Mouse (Mus musculus): ENCODE data around the gene Gm8947.
"Not testable (repeated sequence)": the region's sequence is repeated elsewhere in the genome, so short reads cannot be mapped to it uniquely, and the experiment has no call there.

Gene Gm8947

GRCm38 (mm10) chr1:151180167-151180566 lies 12.0 kb upstream of the Gm8947 start:
- no peak for DNase-seq (ENCODE audit: low spot score)

- DNase-seq (ENCODE audit: low spot score): not testable (repeated sequence)
Measured at GRCm38 (mm10) chr1:151182266-151182665, 9.9 kb upstream of the Gm8947 start, which contains the start of gene Gm47985. Gene Gm47985, plus strand, starts transcription at chr1:151182537.

DNA sequence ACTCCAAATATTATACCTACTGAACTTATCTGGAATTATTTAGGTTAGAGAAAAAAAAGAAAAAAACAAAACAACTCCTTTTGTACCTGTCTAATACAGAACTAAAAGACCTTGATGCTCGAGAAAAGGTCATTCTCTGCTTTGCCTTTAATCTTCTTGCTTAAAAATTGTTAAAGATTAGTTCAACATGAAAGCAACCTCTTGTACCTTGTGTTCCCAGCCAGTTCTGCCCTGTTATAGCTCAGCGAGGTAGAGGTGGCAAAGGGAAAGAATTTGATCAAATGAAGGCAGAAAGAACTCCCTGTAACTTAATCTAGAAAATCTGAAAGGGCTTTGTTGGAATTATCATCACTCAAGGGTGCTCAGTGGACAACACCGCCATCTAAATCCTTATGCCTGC lies 6.0 kb upstream of the Gm8947 start:
- DNase-seq (ENCODE audit: low spot score): not testable (repeated sequence)

GRCm38 (mm10) chr1:151186879-151187424 lies 5.2 kb upstream of the Gm8947 start:
- DNase-seq (ENCODE audit: low spot score): not testable (repeated sequence)

DNA sequence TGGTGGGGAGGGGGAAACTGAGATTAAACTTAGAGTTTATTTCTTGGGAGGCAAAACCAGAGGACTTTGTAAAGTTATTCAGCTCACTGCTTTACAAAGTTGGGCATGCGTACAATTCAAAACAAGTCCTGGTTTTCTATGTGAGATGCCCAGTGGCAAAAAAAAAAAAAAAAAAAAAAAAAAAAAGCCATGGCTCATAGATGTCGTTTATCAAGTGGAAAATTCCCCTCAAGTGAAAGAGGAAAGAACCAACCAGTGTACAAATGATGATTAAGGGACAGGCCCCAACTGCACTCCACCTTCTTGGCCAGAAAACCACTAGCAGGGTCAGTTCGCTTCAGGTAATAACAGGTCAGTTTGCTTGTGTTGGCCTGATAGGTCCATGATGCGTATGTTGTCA lies 3.7 kb upstream of the Gm8947 start:
- DNase-seq (ENCODE audit: low spot score): no peak

- DNase-seq (ENCODE audit: low spot score): not testable (repeated sequence)
Measured at GRCm38 (mm10) chr1:151192739-151193138, 563 bp downstream of the Gm8947 start.

DNA sequence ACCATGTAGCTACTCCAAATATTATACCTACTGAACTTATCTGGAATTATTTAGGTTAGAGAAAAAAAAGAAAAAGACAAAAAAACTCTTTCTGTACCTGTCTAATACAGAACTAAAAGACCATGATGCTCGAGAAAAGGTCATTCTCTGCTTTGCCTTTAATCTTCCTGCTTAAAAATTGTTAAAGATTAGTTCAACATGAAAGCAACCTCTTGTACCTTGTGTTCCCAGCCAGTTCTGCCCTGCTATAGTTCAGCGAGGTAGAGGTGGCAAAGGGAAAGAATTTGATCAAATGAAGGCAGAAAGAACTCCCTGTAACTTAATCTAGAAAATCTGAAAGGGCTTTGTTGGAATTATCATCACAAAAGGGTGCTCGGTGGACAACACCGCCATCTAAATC lies 3.8 kb downstream of the Gm8947 start:
- DNase-seq (ENCODE audit: low spot score): not testable (repeated sequence)

GRCm38 (mm10) chr1:151196690-151197089 lies 4.5 kb downstream of the Gm8947 start:
- DNase-seq (ENCODE audit: low spot score): not testable (repeated sequence)

- DNase-seq (ENCODE audit: low spot score): not testable (repeated sequence)
Measured at GRCm38 (mm10) chr1:151198120-151198519, 5.9 kb downstream of the Gm8947 start, which contains the start of gene Gm47995. Gene Gm47995, plus strand, starts transcription at chr1:151198448.

DNA sequence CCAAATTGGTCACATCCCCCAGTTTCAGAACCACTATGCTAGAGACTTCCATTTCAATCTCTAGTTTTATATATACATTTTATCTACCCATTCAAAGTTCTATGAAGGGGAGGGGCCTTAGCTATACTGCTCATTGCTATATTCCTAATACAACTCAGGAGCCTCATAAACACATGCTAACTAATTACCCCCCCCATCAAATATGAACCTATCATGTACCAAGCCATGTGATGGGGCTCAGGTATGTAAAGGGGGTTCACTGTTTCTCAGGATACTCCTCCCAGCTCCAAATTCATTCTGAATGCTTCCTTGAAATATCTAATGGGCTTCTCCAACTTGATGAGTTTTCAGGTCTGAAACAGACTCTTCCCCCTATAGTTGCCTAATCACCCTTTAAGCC lies 8.4 kb downstream of the Gm8947 start:
- DNase-seq (ENCODE audit: low spot score): not testable (repeated sequence)

- DNase-seq (ENCODE audit: low spot score): not testable (repeated sequence)
Measured at GRCm38 (mm10) chr1:151202771-151203170, 10.6 kb downstream of the Gm8947 start.

DNA sequence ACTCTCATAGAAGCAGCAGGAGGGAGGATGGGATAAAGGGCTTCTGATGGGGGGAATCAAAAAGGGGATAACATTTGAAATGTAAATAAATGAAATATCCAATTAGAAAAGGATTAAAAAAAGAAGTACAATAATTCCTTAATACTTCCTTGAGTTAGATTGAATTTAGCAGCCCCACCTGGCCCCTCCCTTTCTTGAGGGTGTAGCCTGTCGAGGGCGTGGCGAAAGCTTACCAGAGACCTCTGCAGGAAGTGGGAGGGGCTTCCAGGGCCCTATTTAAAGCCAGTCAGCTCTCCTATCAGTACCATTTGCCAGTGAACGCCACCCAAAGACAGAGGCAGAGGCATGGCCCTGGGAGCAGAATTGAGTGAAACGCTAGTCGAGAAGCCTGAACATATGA lies 11.6 kb downstream of the Gm8947 start, which contains the start of gene 3110040M04Rik:
Gene 3110040M04Rik (plus strand): TSS at position 304 of the 400 bp plus-strand sequence.
- not testable (repeated sequence) for DNase-seq (ENCODE audit: low spot score)

DNA sequence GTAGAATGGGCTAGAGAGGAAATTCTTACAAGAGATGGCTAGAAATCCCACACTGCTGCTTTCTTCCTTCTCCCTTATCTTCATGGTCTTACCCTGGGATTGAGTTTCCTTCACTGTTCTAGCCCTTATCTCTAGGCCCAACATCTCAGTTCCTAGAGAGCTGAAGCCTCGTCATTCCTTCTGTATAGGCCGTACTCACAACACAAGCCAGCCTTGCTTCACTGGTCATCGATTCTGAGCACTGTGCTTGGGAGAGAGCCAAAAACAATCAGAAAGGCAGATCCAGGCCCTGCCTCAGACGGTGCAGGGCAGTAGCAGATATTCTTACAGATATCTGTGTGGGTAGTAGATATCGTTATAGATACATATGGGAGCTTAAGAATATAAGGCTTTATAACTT lies 16.3 kb downstream of the Gm8947 start:
- not testable (repeated sequence) for DNase-seq (ENCODE audit: low spot score)

DNA sequence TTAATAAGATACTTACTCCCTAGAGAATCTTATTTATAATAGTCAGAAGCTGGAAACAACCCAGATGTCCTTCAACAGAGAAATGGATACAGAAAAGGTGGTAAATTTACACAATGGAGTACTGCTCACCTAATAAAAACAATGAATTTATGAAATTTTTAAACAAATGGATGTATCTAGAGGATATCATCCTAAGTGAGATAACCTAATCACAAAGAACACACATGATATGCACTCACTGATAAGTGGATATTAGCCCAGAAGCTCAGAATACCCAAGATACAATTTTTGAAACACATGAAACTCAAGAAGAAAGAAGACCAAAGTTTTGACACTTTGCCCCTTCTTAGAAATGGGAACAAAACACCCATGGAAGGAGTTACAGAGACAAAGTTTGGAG lies 16.8 kb downstream of the Gm8947 start:
- not testable (repeated sequence) for DNase-seq (ENCODE audit: low spot score)

DNA sequence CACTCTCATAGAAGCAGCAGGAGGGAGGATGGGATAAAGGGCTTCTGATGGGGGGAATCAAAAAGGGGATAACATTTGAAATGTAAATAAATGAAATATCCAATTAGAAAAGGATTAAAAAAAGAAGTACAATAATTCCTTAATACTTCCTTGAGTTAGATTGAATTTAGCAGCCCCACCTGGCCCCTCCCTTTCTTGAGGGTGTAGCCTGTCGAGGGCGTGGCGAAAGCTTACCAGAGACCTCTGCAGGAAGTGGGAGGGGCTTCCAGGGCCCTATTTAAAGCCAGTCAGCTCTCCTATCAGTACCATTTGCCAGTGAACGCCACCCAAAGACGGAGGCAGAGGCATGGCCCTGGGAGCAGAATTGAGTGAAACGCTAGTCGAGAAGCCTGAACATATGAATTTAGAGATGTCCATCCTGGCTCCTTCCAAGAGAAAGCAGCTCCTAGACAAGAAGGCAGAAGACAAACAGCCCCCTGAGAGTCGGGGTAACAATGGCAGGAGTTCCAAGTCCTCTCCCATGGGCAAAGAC lies 17.7 kb downstream of the Gm8947 start, which contains the start of gene Gm47996:
Gene Gm47996 (plus strand): TSS at position 308 of the 532 bp plus-strand sequence.
- not testable (repeated sequence) for DNase-seq (ENCODE audit: low spot score)

DNA sequence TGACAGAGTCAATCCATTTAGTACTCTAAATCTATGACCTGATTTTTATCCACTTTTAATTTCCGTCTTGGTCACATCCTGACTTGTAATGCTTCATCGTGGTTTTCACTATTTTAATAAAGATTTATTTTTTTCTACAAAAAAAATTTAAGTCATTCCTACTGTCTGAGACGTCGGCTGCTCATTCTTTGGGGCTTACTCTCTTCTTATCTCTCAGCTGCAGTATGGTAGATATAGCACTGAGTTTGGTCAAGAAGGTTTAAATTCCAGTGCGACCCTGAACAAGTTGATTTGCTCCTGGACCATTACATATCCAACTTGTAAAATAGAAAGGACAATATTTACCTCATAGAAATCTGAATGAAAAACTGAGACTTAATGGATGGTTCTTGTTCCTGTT lies 19.5 kb downstream of the Gm8947 start:
- not testable (repeated sequence) for DNase-seq (ENCODE audit: low spot score)

DNA sequence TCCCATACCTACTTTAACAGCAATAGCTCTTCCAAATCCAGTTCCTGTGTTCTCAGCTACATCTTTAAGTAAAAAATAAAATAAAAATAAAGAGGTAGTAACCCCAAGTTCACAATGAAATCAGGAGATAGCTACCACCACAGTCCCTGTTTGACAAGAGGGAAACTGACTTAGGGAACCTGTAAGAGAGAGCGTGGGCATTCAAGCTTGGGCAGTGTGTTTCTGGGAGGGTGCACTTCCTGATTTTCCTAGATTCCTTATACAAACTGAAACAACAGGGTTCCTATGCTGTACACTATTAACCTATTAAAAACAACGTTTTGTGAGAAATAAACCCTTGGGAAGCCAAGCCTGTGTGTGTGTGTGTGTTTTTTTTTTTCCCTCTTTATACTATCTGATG lies 22.7 kb downstream of the Gm8947 start:
- DNase-seq (ENCODE audit: low spot score): no peak

- DNase-seq (ENCODE audit: low spot score): no peak
Measured at GRCm38 (mm10) chr1:151215985-151216384, 23.8 kb downstream of the Gm8947 start.

- DNase-seq (ENCODE audit: low spot score): no peak
Measured at GRCm38 (mm10) chr1:151216417-151216816, 24.2 kb downstream of the Gm8947 start.

- no peak for DNase-seq (ENCODE audit: low spot score)
Measured at GRCm38 (mm10) chr1:151219045-151219444, 26.9 kb downstream of the Gm8947 start.

DNA sequence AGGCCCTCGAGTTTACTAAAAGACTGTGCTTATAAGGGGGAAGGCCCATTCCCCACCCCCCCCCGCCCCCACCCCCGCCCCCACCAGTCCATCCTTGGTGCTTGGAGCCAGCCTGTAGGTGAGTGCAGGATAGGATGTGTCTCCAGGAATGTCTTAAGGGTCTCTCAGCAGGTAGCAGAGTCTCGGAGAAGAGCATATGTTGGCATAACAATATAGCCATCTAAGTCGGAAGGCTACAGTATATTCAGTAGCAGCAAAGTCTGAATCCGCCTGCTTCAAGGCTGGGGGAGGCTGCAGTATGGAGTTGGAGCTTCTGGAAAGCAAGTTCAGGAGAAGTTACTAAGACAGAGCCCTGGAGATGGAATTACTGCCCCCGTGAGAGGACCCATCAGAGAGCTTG lies 27.9 kb downstream of the Gm8947 start:
- DNase-seq (ENCODE audit: low spot score): no peak

GRCm38 (mm10) chr1:151222561-151223267 lies 30.5 kb downstream of the Gm8947 start:
- DNase-seq (ENCODE audit: low spot score): no peak

GRCm38 (mm10) chr1:151223377-151223776 lies 31.2 kb downstream of the Gm8947 start:
- no peak for DNase-seq (ENCODE audit: low spot score)

Measured in ovary, postnatal 10 days (tissue).